Mouse (Mus musculus) intestine, embryonic 14.5 days (tissue): ENCODE measurements around the gene Cebpb. TPM values are rescaled to one million over a fixed set of nuclear protein-coding genes. Genes with fewer than 3 reads are reported as not detected.

ENCODE experiments used
- ATAC-seq: fragments of 200-750 bp; cut with Nextera tagmentation; replicated peaks from 2 replicates; pipeline ENCODE4 v1.8.0; 2017; ENCODE audit warnings: low read depth, moderate number of reproducible peaks, moderate TSS enrichment, moderate library complexity; ENCODE audit not compliant: low FRiP score, low TSS enrichment
- DNase-seq: peaks from one replicate; pipeline ENCODE4 v3.0.0-alpha.2; 2018; ENCODE audit warnings: low spot score
- H3K27ac ChIP-seq: fragments of 300-500 bp; sonication (generic); 2 replicates; pipeline ENCODE4 v1.5.1; 2014; ENCODE audit warnings: low read depth, mild to moderate bottlenecking, control low read depth
- H3K27me3 ChIP-seq: fragments of 300-500 bp; sonication (generic); replicated peaks from 2 replicates; pipeline ENCODE4 v1.6.1; 2014; ENCODE audit warnings: low read length, control low read depth; ENCODE audit not compliant: control insufficient read depth, insufficient read depth
- H3K36me3 ChIP-seq: fragments of 300-500 bp; sonication (generic); 2 replicates; pipeline ENCODE4 v1.6.1; 2014; ENCODE audit warnings: low read length, control low read depth; ENCODE audit not compliant: control insufficient read depth, insufficient read depth
- H3K4me1 ChIP-seq: fragments of 300-500 bp; sonication (generic); replicated peaks from 2 replicates; pipeline ENCODE4 v1.6.1; 2014; ENCODE audit warnings: low read length, control low read depth, mixed read lengths; ENCODE audit not compliant: control insufficient read depth, insufficient read depth
- H3K4me2 ChIP-seq: fragments of 300-500 bp; sonication (generic); 2 replicates; pipeline ENCODE4 v1.6.1; 2014; ENCODE audit warnings: low read length
- H3K4me3 ChIP-seq: fragments of 300-500 bp; sonication (generic); 2 replicates; pipeline ENCODE4 v1.5.1; 2014; ENCODE audit warnings: low read depth, low read length, control low read depth, mixed read lengths
- H3K9ac ChIP-seq: fragments of 300-500 bp; sonication (generic); 2 replicates; pipeline ENCODE4 v1.6.1; 2014; ENCODE audit warnings: mild to moderate bottlenecking, low read length
- H3K9me3 ChIP-seq: fragments of 300-500 bp; sonication (generic); 2 replicates; pipeline ENCODE4 v1.6.1; 2016; ENCODE audit warnings: low read length, control low read depth; ENCODE audit not compliant: control insufficient read depth
- WGBS: fragments of 180-500 bp; shearing (Covaris S2); extraction: QIAGEN DNeasy Blood & Tissue Kit; methylation state at CpG from one replicate; pipeline ENCODE4 v1.1.7; 2014; 5-methylcytosine and 5-hydroxymethylcytosine counted together
- polyA plus RNA-seq: library from polyadenylated mRNA; unstranded; fragments of >200 nt; fragmentation: Nextera tagmentation; extraction: Ambion mirVana; gene quantifications from 2 replicates; pipeline ENCODE4 v1.2.1, GENCODE M21; 2014

Gene Cebpb
- polyA plus RNA-seq, 1 experiment from 2014 or later, result 12.4 TPM

GRCm38 (mm10) chr2:167675120-167675909 is 13.4 kb upstream of the Cebpb start:
- no peak for DNase-seq
- WGBS, result 41% methylated on average over 14 of the region's 14 CpGs
- H3K4me1 ChIP-seq, result no peaks in the 10 kb centered on the region
- no peak overlapping the region for H3K9ac ChIP-seq
- no peak overlapping the region for H3K4me3 ChIP-seq
- H3K27ac ChIP-seq, result no peak overlapping the region
- no peak for ATAC-seq
- no peaks in the 10 kb centered on the region for H3K36me3 ChIP-seq
- H3K4me2 ChIP-seq, result no peak overlapping the region
- H3K27me3 ChIP-seq, result no peaks in the 10 kb centered on the region
- H3K9me3 ChIP-seq, result no peaks in the 10 kb centered on the region

DNA sequence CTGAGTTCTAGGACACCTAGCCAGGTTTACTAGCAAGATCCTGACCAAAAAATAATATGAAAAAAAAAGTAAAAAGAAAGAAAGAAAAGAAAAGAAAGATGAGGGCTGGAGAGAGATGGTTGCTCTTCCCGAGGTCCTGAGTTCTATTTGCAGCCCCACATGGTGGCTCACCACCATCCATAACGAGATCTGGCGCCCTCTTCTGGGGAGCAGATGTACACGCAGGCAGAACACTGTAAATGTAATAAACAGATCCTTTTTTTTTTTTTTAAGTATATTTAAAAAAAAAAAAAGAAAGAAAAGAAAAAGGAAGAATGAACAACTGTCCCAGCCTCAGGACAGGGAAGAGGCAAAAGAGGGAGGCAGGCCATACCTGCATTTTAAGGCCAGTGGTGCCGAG is 10.1 kb upstream of the Cebpb start:
- DNase-seq, result no peak
- no peak overlapping the region for H3K9ac ChIP-seq
- ATAC-seq, result no peak

GRCm38 (mm10) chr2:167679902-167680430 is 8.7 kb upstream of the Cebpb start:
- Histone ChIP-seq H3K4me2 (no peak overlapping the region), H3K4me3 (no peak overlapping the region), H3K9ac (no peak overlapping the region), H3K9me3 (no peaks in the 10 kb centered on the region), H3K4me1 (no peaks in the 10 kb centered on the region), H3K27ac (no peak overlapping the region), H3K27me3 (no peaks in the 10 kb centered on the region), H3K36me3 (no peaks in the 10 kb centered on the region)
- peak; percentile 85 for ATAC-seq
- 2% methylated on average over 13 of the region's 13 CpGs for WGBS
- DNase-seq, result peak; percentile 90

More for the DNA sequence above, 10.1 kb upstream of the Cebpb start:
- Histone ChIP-seq H3K36me3 (no peaks in the 10 kb centered on the region), H3K27me3 (no peaks in the 10 kb centered on the region), H3K4me3 (no peak overlapping the region), H3K4me2 (no peak overlapping the region), H3K27ac (no peak overlapping the region), H3K9me3 (no peaks in the 10 kb centered on the region), H3K4me1 (no peaks in the 10 kb centered on the region)
- 46% methylated on average over 5 of the region's 5 CpGs for WGBS

GRCm38 (mm10) chr2:167680657-167681056 is 8.1 kb upstream of the Cebpb start:
- Histone ChIP-seq H3K9ac (no peak overlapping the region), H3K4me1 (no peaks in the 10 kb centered on the region), H3K9me3 (no peaks in the 10 kb centered on the region), H3K4me2 (no peak overlapping the region), H3K36me3 (no peaks in the 10 kb centered on the region), H3K27me3 (no peaks in the 10 kb centered on the region), H3K4me3 (no peak overlapping the region), H3K27ac (no peak overlapping the region)
- no peak for ATAC-seq
- 53% methylated on average over 5 of the region's 5 CpGs for WGBS
- peak; percentile 75 for DNase-seq

- H3K9ac ChIP-seq, result no peak overlapping the region
- no peaks in the 10 kb centered on the region for H3K9me3 ChIP-seq
- no peak for ATAC-seq
- DNase-seq, result no peak
- no peaks in the 10 kb centered on the region for H3K36me3 ChIP-seq
- 0 out of 2 replicates have a peak, but pooled peaks cover 5% of the 10 kb centered on the region for H3K27me3 ChIP-seq
- no peak overlapping the region for H3K4me3 ChIP-seq
- no peak overlapping the region for H3K27ac ChIP-seq
- 77% methylated on average over 3 of the region's 3 CpGs for WGBS
- peaks cover 5% of the 10 kb centered on the region; the same call in 1 of the 2 replicates for H3K4me1 ChIP-seq
- H3K4me2 ChIP-seq, result no peak overlapping the region
Measured at GRCm38 (mm10) chr2:167683721-167684120, 5.0 kb upstream of the Cebpb start.

- no peak overlapping the region for H3K27ac ChIP-seq
- ATAC-seq, result no peak; the same call in 1 of the 2 replicates
- no peaks in the 10 kb centered on the region for H3K36me3 ChIP-seq
Measured at GRCm38 (mm10) chr2:167685137-167685536, 3.6 kb upstream of the Cebpb start.

DNA sequence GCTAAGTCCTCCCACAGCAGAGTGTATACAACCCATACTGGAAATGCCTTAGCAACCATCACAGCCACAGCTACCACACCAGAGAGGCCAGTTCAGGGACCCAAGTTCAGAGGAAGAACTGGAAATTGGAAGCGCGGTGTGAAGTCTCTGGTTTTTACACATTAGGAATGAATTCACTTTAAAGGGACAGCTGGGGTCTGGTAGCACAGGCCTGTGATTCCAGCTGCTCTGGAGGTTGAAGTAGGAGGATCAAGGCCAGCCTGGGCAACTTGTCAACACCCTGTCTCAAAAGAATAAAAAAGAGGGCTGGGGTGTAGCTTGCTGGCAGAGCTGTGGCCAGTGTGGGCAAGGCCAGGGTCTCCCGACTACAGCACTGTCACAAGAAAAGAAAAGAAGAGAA is 2.9 kb upstream of the Cebpb start:
- no peak for DNase-seq
- Histone ChIP-seq H3K36me3 (no peaks in the 10 kb centered on the region), H3K4me1 (peaks cover 11% of the 10 kb centered on the region; the same call in 1 of the 2 replicates), H3K4me3 (no peak overlapping the region), H3K27me3 (0 out of 2 replicates have a peak, but pooled peaks cover 7% of the 10 kb centered on the region), H3K4me2 (no peak overlapping the region), H3K27ac (no peak overlapping the region), H3K9ac (no peak overlapping the region), H3K9me3 (no peaks in the 10 kb centered on the region)
- WGBS, result 73% methylated on average over 3 of the region's 3 CpGs
- ATAC-seq, result no peak

More at GRCm38 (mm10) chr2:167685137-167685536, 3.6 kb upstream of the Cebpb start:
- Histone ChIP-seq H3K27me3 (0 out of 2 replicates have a peak, but pooled peaks cover 5% of the 10 kb centered on the region), H3K4me3 (no peak overlapping the region), H3K4me2 (no peak overlapping the region), H3K9ac (no peak overlapping the region), H3K9me3 (no peaks in the 10 kb centered on the region), H3K4me1 (peaks cover 5% of the 10 kb centered on the region; the same call in 1 of the 2 replicates)
- 5% methylated on average over 8 of the region's 8 CpGs for WGBS
- DNase-seq, result peak; percentile 100

DNA sequence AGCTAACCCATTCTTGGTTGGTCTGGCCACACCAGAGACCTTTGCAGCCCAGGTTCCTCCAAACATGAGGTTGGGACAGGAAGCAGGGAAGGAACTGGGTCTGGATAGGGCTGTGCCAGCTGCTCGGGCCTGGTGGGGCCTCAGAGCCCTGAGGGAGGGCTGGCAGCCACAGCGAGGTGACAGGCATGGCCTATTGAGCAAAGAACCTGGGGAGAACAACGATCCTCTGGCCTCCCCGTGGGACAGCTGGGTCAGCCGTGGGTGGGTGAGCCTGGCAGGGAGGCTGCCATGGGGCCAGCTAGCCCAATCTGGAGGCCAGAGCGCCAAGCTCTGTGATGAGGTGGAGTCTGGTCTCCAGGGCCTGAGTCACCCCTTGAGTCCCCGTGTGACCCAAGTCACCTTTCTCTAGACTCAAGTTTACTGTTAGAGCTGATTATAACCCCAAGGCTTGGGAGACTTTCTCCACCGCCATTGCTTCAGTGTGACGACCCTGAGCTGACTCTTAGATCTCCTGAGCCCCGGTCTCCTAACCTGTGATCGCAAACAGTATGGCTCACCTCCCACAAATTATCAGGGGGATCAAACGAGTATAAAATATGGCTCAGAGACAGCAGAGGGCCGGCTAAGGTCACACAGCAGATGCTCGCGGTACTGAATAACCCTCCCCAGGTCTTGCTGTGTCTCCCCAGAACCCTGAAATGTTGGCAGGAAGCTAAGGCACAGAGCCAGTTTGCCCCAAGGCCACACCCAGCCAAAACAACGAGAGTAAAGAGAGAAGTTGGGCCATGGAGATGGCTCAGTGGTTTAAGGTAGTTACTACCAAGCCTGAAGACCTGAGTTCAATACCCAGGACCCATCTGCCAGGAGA is 2.1 kb upstream of the Cebpb start:
- Histone ChIP-seq H3K4me1 (peaks cover 14% of the 10 kb centered on the region; the same call in 1 of the 2 replicates), H3K27me3 (0 out of 2 replicates have a peak, but pooled peaks cover 8% of the 10 kb centered on the region), H3K4me3 (no peak overlapping the region), H3K4me2 (no peak overlapping the region), H3K27ac (no peak overlapping the region), H3K9ac (no peak overlapping the region), H3K36me3 (no peaks in the 10 kb centered on the region), H3K9me3 (no peaks in the 10 kb centered on the region)
- WGBS, result 76% methylated on average over 16 of the region's 16 CpGs
- no peak for DNase-seq
- no peak for ATAC-seq
